Mouse (Mus musculus) megakaryocyte, adult 5-6 weeks (primary cell): Measurements from ENCODE around the gene Ovca2. TPM values are rescaled to one million over a fixed set of nuclear protein-coding genes. Genes with fewer than 3 reads are reported as not detected.

Source experiments
- ATAC-seq: 2 replicates; pipeline ENCODE4 v1.8.0; 2016; ENCODE audit warnings: mild to moderate bottlenecking, inconsistent platforms; ENCODE audit not compliant: poor library complexity, severe bottlenecking
- total RNA-seq, 2 experiments: library from RNA; stranded (forward) in 1 of 2; stranded (reverse) in 1 of 2; fragments of 153-499, 151-499 nt in 1 of 2; fragments of 221-1000, 200-1000 nt in 1 of 2; gene quantifications; 2 replicates each; pipeline versions ENCODE4 v1.2.3 to v1.2.4; 2015 to 2017

Ovca2 gene
- total RNA-seq, 2 experiments from 2014 or later: 7.8 to 11.5 TPM

- ATAC-seq: no peak
These were observed 7.3 kb downstream of the Ovca2 start for GRCm38 (mm10) chr11:75171186-75171865.

- peak; percentile 62 for ATAC-seq
These were observed 8.4 kb downstream of the Ovca2 start for GRCm38 (mm10) chr11:75170136-75170751.

GRCm38 (mm10) chr11:75169405-75170080 lies 9.1 kb downstream of the Ovca2 start, which contains the start of gene Hic1:
TSS of gene Hic1 (minus strand) at chr11:75169519.
- no peak for ATAC-seq

- peak; percentile 43 for ATAC-seq
These were observed 9.9 kb downstream of the Ovca2 start for GRCm38 (mm10) chr11:75168590-75169361.

- no peak for ATAC-seq
These were observed 10.7 kb downstream of the Ovca2 start for GRCm38 (mm10) chr11:75167643-75168589.

GRCm38 (mm10) chr11:75166861-75167642 lies 11.6 kb downstream of the Ovca2 start:
- ATAC-seq: no peak

- ATAC-seq: no peak
These were observed 12.3 kb downstream of the Ovca2 start for GRCm38 (mm10) chr11:75166193-75166842.

- ATAC-seq: peak; percentile 74
These were observed 13.0 kb downstream of the Ovca2 start for GRCm38 (mm10) chr11:75165441-75166192.

GRCm38 (mm10) chr11:75164750-75165149 lies 13.9 kb downstream of the Ovca2 start:
- ATAC-seq: peak; percentile 66

GRCm38 (mm10) chr11:75164051-75164450 lies 14.6 kb downstream of the Ovca2 start:
- ATAC-seq: no peak

GRCm38 (mm10) chr11:75163379-75163778 lies 15.3 kb downstream of the Ovca2 start:
- ATAC-seq: no peak

GRCm38 (mm10) chr11:75162591-75163080 lies 16.0 kb downstream of the Ovca2 start:
- ATAC-seq: no peak

GRCm38 (mm10) chr11:75161417-75162008 lies 17.1 kb downstream of the Ovca2 start:
- no peak for ATAC-seq

- no peak for ATAC-seq
These were observed 17.7 kb downstream of the Ovca2 start for GRCm38 (mm10) chr11:75160954-75161353.

GRCm38 (mm10) chr11:75159564-75159963 lies 19.1 kb downstream of the Ovca2 start:
- ATAC-seq: peak; percentile 34; the same call in 1 of the 2 replicates

- ATAC-seq: peak; percentile 82
These were observed 20.2 kb downstream of the Ovca2 start for GRCm38 (mm10) chr11:75158432-75158831.

GRCm38 (mm10) chr11:75157901-75158300 lies 20.7 kb downstream of the Ovca2 start:
- no peak for ATAC-seq
